Mouse (Mus musculus) forebrain, embryonic 11.5 days (tissue): ENCODE data around the gene Usp46. TPM values are rescaled to one million over a fixed set of nuclear protein-coding genes. Genes with fewer than 3 reads are reported as not detected.
A peak's percentile ranks its signal among the peaks of the same experiment; 100 is the strongest.
"Not testable (repeated sequence)": the region's sequence is repeated elsewhere in the genome, so short reads cannot be mapped to it uniquely, and the experiment has no call there.

Experiments used
- ATAC-seq: fragments of 200-750 bp; cut with Nextera tagmentation; replicated peaks from 2 replicates; pipeline ENCODE4 v1.8.0; 2017; ENCODE audit warnings: moderate TSS enrichment; ENCODE audit not compliant: low FRiP score
- DNase-seq: peaks from one replicate; pipeline ENCODE4 v3.0.0-alpha.2; 2017; ENCODE audit warnings: low spot score
- H3K27ac ChIP-seq: fragments of 300-500 bp; sonication (generic); 2 replicates; pipeline ENCODE4 v1.5.1; 2014; ENCODE audit warnings: low read depth, low read length
- H3K27me3 ChIP-seq: fragments of 300-500 bp; sonication (generic); 2 replicates; pipeline ENCODE4 v1.6.1; 2014; ENCODE audit warnings: mild to moderate bottlenecking, low read length, mixed read lengths; ENCODE audit not compliant: control insufficient read depth, insufficient read depth
- H3K36me3 ChIP-seq: fragments of 300-500 bp; sonication (generic); 2 replicates; pipeline ENCODE4 v1.6.1; 2014; ENCODE audit warnings: mild to moderate bottlenecking, low read length, moderate library complexity, mixed read lengths; ENCODE audit not compliant: control insufficient read depth, insufficient read depth
- H3K4me1 ChIP-seq: fragments of 300-500 bp; sonication (generic); replicated peaks from 2 replicates; pipeline ENCODE4 v1.6.1; 2014; ENCODE audit warnings: low read length, mixed read lengths; ENCODE audit not compliant: control insufficient read depth, insufficient read depth
- H3K4me2 ChIP-seq: fragments of 300-500 bp; sonication (generic); 2 replicates; pipeline ENCODE4 v1.6.1; 2014; ENCODE audit warnings: low read depth, mild to moderate bottlenecking, low read length, moderate library complexity, mixed read lengths; ENCODE audit not compliant: severe bottlenecking
- H3K4me3 ChIP-seq: fragments of 300-500 bp; sonication (generic); 2 replicates; pipeline ENCODE4 v1.5.1; 2014; ENCODE audit warnings: low read depth, low read length
- H3K9ac ChIP-seq: fragments of 300-500 bp; sonication (generic); 2 replicates; pipeline ENCODE4 v1.6.1; 2014; ENCODE audit warnings: low read length
- H3K9me3 ChIP-seq: fragments of 300-500 bp; sonication (generic); 2 replicates; pipeline ENCODE4 v1.6.1; 2016; ENCODE audit warnings: low read length, mixed read lengths; ENCODE audit not compliant: control insufficient read depth
- WGBS: fragments of 180-500 bp; shearing (Covaris S2); extraction: QIAGEN DNeasy Blood & Tissue Kit; methylation state at CpG from one replicate; pipeline ENCODE4 v1.1.7; 2014; 5-methylcytosine and 5-hydroxymethylcytosine counted together
- polyA plus RNA-seq: library from polyadenylated mRNA; unstranded; fragments of >200 nt; fragmentation: Nextera tagmentation; extraction: Ambion mirVana; gene quantifications from 2 replicates; pipeline ENCODE4 v1.2.1, GENCODE M21; 2014

The Usp46 gene
- polyA plus RNA-seq, 1 experiment from 2014 or later, result 36.2 TPM

DNA sequence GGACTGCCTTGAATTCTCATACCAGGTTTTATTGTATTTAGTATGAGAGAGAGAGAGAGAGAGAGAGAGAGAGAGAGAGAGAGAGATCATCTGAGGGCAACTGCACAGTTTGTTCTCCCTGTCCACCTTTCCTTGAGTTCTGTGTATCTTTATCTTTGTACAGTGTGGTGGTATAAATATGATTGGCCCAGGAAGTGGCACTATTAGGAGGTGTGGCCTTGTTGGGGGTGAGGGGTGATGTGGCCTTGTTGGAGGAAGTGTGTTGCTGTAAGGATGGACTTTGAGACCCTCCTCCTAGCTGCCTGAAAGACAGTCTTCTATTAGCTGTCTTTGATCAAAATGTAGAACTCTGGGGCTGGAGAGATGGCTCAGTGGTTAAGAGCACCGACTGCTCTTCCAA, 10.2 kb upstream of the Usp46 start:
- Histone ChIP-seq H3K9ac (no peak overlapping the region), H3K9me3 (no peaks in the 10 kb centered on the region), H3K36me3 (no peaks in the 10 kb centered on the region), H3K4me2 (no peak overlapping the region), H3K4me1 (no peaks in the 10 kb centered on the region), H3K27ac (no peak overlapping the region), H3K27me3 (peaks cover 7% of the 10 kb centered on the region; the same call in 1 of the 2 replicates), H3K4me3 (no peak overlapping the region)
- ATAC-seq, result no peak
- DNase-seq, result no peak
- 88% methylated on average over 1 of the region's 1 CpGs for WGBS

DNA sequence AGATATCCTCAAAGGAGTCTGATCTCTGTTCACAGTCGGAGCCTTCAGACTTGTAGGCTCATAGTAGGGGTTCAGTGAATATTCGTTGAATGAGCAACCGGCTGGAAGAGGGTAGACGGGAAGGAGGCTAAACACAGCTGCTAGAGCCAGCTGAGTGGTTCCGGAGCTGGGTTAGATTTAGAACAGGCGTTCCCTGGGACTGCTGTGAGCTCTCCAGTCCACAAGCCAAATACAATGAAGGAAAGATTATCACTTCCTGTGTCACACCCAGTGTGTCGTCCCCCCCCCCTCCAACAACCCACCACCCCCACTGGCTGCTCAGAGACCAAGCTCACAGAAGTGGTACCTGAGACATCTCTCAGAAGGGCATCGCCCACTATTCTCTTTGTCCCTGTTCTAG, 9.7 kb upstream of the Usp46 start:
- no peaks in the 10 kb centered on the region for H3K9me3 ChIP-seq
- 35% methylated on average over 8 of the region's 8 CpGs for WGBS
- no peak overlapping the region for H3K27ac ChIP-seq
- no peak overlapping the region for H3K4me3 ChIP-seq
- H3K4me1 ChIP-seq, result no peaks in the 10 kb centered on the region
- H3K9ac ChIP-seq, result no peak overlapping the region
- no peaks in the 10 kb centered on the region for H3K36me3 ChIP-seq
- no peak overlapping the region for H3K4me2 ChIP-seq
- DNase-seq, result no peak
- peaks cover 7% of the 10 kb centered on the region; the same call in 1 of the 2 replicates for H3K27me3 ChIP-seq
- no peak for ATAC-seq

DNA sequence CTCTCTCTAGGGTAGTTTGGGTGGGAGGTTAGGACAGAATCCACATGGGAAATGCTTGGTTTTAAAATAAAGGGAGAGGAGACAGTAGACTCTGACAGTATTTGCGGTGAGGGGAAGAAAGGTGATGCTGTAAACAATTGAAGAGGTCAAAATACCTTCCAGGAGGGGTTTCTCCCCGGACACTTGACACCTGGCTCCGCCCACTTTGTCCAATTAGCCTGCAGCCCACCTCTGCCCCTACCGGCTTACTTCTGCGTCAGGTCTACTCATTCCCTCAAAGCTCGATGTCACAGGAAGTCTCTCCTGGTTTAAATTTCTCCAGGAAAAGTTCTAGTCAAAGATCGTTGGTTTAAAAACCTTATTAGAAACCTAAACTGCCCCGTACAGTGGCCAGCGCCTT, 8.5 kb upstream of the Usp46 start:
- no peak overlapping the region for H3K27ac ChIP-seq
- no peak overlapping the region for H3K9ac ChIP-seq
- no peak for ATAC-seq
- no peak overlapping the region for H3K4me3 ChIP-seq
- DNase-seq, result no peak
- peaks cover 7% of the 10 kb centered on the region; the same call in 1 of the 2 replicates for H3K27me3 ChIP-seq
- no peaks in the 10 kb centered on the region for H3K9me3 ChIP-seq
- WGBS, result 1% methylated on average over 9 of the region's 9 CpGs
- H3K36me3 ChIP-seq, result no peaks in the 10 kb centered on the region
- 0 out of 2 replicates have a peak overlapping the region, but pooled peaks have one; percentile 8 for H3K4me2 ChIP-seq
- H3K4me1 ChIP-seq, result no peaks in the 10 kb centered on the region

DNA sequence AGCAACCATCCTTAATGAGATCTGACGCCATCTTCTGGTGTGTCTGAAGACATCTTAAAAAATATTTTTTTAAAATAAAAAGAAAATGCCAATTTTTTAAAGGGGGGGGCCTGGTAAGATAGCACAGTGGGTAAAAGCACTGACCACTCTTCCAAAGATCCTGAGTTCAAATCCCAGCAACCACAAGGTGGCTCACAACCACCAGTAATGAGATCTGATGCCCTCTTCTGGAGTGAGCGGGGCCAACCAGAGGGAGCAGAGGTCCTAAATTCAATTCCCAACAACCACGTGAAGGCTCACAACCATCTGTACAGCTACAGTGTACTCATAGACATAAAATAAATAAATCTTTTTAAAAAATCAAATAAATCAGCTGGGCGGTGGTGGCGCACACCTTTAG, 2.3 kb upstream of the Usp46 start:
- not testable (repeated sequence) for H3K4me2 ChIP-seq, H3K9me3 ChIP-seq, H3K4me3 ChIP-seq, H3K27ac ChIP-seq, H3K4me1 ChIP-seq, DNase-seq, H3K27me3 ChIP-seq, H3K36me3 ChIP-seq, ATAC-seq, H3K9ac ChIP-seq
- 86% methylated on average over 5 of the region's 5 CpGs for WGBS

DNA sequence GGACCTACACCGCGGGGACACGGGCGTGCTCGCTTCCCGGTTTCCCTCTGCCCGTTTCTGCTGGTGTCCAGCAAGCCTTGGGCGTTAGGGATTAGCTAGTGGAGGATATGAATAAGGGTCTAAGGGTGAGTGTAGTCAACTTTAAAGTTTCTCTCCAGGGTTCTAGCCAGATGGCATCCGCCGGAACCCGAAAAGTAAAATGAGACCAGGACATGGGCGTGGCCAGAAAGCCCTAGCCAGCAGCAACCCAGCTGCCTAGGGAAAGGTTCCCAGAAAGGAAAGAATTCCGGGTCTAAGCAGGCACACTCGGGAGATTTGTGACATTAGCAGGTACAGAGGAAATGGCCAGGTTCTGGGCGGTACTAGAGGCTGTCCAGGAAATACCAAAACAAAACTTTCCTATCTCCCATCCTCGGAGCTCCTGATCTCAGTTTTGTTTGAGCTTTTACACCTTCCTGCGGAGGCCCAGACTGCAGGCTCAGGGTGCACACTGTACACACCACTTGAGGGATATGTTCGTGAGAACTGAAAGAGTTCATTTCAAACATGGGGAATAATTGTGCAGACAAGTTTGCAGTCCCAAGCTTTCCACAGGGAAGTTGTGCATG, 587 bp upstream of the Usp46 start:
- H3K4me3 ChIP-seq, result peak overlapping the region; percentile 51
- H3K4me1 ChIP-seq, result peaks cover 8% of the 10 kb centered on the region
- peak; percentile 67 for ATAC-seq
- peak overlapping the region; percentile 82 for H3K9ac ChIP-seq
- peak; percentile 78 for DNase-seq
- no peaks in the 10 kb centered on the region for H3K9me3 ChIP-seq
- WGBS, result 2% methylated on average over 18 of the region's 18 CpGs
- H3K4me2 ChIP-seq, result peak overlapping the region; percentile 70
- no peaks in the 10 kb centered on the region for H3K36me3 ChIP-seq
- H3K27ac ChIP-seq, result peak overlapping the region; percentile 86
- H3K27me3 ChIP-seq, result no peaks in the 10 kb centered on the region

DNA sequence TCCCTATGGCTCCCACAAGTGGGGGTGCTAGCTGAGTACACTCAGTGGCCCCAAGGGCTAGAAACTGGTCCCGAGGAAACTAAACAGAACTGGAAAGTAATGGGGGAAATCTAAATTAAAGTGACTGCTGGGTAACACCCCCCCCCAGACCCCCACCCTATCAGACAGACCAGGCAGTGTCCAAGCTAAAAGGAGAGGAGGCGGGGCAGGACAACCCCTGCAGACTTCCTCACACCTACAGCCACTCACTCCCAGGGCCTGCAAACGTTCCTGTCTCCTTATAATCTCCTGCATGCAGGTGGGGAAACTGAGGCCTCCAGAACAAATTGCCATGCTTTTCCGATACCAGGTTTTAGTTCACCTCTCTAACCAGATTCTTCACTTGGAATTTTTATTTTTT, 885 bp downstream of the Usp46 start:
- Histone ChIP-seq H3K27ac (peak overlapping the region; percentile 82; the same call in 1 of the 2 replicates), H3K9ac (peak overlapping the region; percentile 82), H3K4me2 (peak overlapping the region; percentile 70), H3K27me3 (no peaks in the 10 kb centered on the region), H3K4me3 (peak overlapping the region; percentile 51), H3K4me1 (peaks cover 8% of the 10 kb centered on the region), H3K36me3 (no peaks in the 10 kb centered on the region), H3K9me3 (no peaks in the 10 kb centered on the region)
- ATAC-seq (no peak), DNase-seq (no peak)
- WGBS, result 7% methylated on average over 4 of the region's 4 CpGs

DNA sequence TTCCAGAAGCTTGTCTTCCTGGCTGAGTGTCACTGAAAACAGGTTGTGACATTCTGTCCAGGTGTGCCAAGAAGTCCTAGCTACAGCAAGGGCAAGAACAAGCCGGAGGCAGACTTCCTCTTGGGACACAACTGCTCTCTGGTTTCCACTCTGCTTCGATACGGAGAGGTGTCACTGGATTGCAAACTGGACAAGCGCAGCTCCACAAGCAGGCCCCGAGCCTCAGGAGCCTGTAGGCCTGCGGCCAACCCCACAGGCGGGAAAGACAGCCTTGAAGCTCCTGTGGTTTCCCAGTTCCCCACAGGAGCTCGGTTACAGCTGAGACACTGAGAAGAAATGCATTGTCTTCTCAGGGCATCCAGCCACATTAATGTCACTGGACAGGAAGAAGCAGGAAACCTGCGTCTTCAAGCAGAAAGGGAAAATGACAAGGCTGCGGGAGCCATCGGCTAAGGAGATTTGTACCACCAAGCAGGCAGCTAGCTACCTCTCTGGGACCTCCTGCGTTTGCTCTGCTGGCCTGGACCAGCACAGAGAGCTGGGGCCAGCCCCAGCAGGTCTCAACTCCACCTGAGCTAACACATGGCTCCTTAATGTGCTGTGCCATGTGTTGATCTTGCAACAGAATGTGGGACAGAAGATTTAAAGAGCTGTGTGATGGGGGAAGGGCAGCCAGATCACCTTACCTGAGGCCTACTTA, 1.7 kb downstream of the Usp46 start:
- no peaks in the 10 kb centered on the region for H3K36me3 ChIP-seq
- H3K4me1 ChIP-seq, result peaks cover 8% of the 10 kb centered on the region
- H3K4me2 ChIP-seq, result peak overlapping the region; percentile 70; the same call in 1 of the 2 replicates
- no peak for ATAC-seq
- H3K9ac ChIP-seq, result no peak overlapping the region
- no peaks in the 10 kb centered on the region for H3K9me3 ChIP-seq
- H3K27me3 ChIP-seq, result no peaks in the 10 kb centered on the region
- WGBS, result 46% methylated on average over 12 of the region's 12 CpGs
- H3K27ac ChIP-seq, result no peak overlapping the region
- DNase-seq, result no peak
- H3K4me3 ChIP-seq, result no peak overlapping the region

DNA sequence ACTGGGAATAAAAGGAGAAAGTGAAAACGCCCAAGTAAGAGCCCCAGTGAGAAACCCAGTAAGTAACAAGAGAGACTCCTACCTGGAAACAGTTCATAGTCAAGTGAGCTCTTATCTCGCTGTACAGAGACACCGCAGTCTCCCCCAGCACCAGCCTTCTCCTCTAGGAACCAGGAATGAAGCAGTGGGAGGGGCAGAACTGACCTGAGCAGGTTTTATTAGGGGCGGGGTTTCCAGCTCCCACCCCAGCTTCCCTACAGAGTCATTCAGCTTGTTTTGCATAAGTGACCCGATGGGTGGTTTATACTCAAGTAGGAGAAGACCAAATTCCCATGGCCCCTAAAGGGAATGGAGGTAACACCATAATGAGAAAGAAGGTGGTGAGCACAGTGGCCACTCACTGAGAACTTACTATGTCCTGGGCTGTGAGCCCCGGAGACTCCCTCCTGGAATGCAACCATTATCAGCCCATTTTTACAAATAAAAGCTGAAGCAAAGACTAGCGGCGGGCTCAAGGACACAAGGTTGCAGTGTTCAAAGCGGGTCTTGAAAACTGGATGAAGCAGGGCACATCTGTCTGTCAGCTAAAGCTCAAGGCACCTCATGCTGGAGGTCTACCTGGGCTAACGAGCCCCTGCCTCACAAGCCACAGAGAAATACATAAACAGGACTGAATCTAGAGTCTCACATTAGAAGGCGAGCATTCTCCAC, 2.5 kb downstream of the Usp46 start:
- ATAC-seq (no peak), DNase-seq (no peak)
- Histone ChIP-seq H3K27me3 (no peaks in the 10 kb centered on the region), H3K4me3 (no peak overlapping the region), H3K4me2 (no peak overlapping the region), H3K4me1 (peaks cover 8% of the 10 kb centered on the region), H3K9ac (no peak overlapping the region), H3K36me3 (no peaks in the 10 kb centered on the region), H3K9me3 (no peaks in the 10 kb centered on the region), H3K27ac (no peak overlapping the region)
- 46% methylated on average over 11 of the region's 11 CpGs for WGBS
